Mouse (Mus musculus): ENCODE measurements around the gene Jph4. TPM values are rescaled to one million over a fixed set of nuclear protein-coding genes. Genes with fewer than 3 reads are reported as not detected.

Gene Jph4
- total and polyA plus RNA-seq, 3 experiments: not detected

- in situ Hi-C loops (cut with MboI; ENCODE audit: low pct_ligation_motif_present, low pct_unique_long_range_greater_than_20kb, low sequenced_read_pairs): loop anchor here (10.0 kb wide), 1 partner anchor 105 kb away; no protein-coding TSS in a partner anchor
- peaks cover 2% of the 10 kb centered on the region for H3K9me3 ChIP-seq (replicated peaks; ENCODE audit: low read length)
- H3K27me3 ChIP-seq (replicated peaks): peaks cover 15% of the 10 kb centered on the region
- H3K9ac ChIP-seq (ENCODE audit: insufficient read depth, low read depth): no peak overlapping the region
- TF ChIP-seq ETS1 (conservative IDR thresholded peaks at IDR 0.05; ENCODE audit: low read depth, low read length) (no peak), NRF1 (IDR thresholded peaks at IDR 0.05; ENCODE audit: low read depth, low read length) (no peak), ELF1 (IDR thresholded peaks at IDR 0.05; ENCODE audit: low read depth, low read length) (no peak), ZNF384 (IDR thresholded peaks at IDR 0.05; ENCODE audit: low read depth, low read length) (no peak), PAX5 (IDR thresholded peaks at IDR 0.05; ENCODE audit: low read length) (no peak), BHLHE40 (IDR thresholded peaks at IDR 0.05; ENCODE audit: low read depth, low read length) (no peak), MAX (IDR thresholded peaks at IDR 0.05; ENCODE audit: low read length) (no peak), RCOR1 (conservative IDR thresholded peaks at IDR 0.05; ENCODE audit: low read depth, low read length) (no peak), ZC3H11A (IDR thresholded peaks at IDR 0.05; ENCODE audit: low read depth, low read length) (no peak), POLR2AphosphoS2 (IDR thresholded peaks at IDR 0.05; ENCODE audit: low read depth, low read length) (no peak), GABPA (IDR thresholded peaks at IDR 0.05; ENCODE audit: insufficient replicate concordance, low read depth, low read length) (no peak), MYC (IDR thresholded peaks at IDR 0.05; ENCODE audit: low read depth, low read length) (no peak), MEF2A (IDR thresholded peaks at IDR 0.05; ENCODE audit: borderline replicate concordance, low read depth, low read length) (no peak)
- no peak for DNase-seq (ENCODE audit: extremely low read depth)
- H3K4me3 ChIP-seq (replicated peaks in 1 of 3; ENCODE audit: low read depth in 2 of 3, low read length in 2 of 3, poor library complexity in 1 of 3): no peak overlapping the region
- H3K36me3 ChIP-seq (replicated peaks in 1 of 2; ENCODE audit: control insufficient read depth in 1 of 2, insufficient read depth in 1 of 2, low read length in 1 of 2): peaks cover 0 to under 1% of the 10 kb centered on the region in 2 experiments
- peaks cover 6 to 27% of the 10 kb centered on the region in 2 experiments for H3K4me1 ChIP-seq (ENCODE audit: control insufficient read depth in 1 of 2, insufficient read depth in 2 of 2)
- H3K27ac ChIP-seq (ENCODE audit: insufficient read depth, low read depth): no peak overlapping the region
- dilution Hi-C loops (cut with MboI; ENCODE audit: extremely low pct_ligation_motif_present, extremely low pct_unique_long_range_greater_than_20kb, low sequenced_read_pairs): no loop called here
- H3K4me2 ChIP-seq (ENCODE audit: insufficient read depth, low read depth, poor library complexity, severe bottlenecking): no peak overlapping the region
- H3K79me2 ChIP-seq (replicated peaks; ENCODE audit: control insufficient read depth, extremely low read depth, insufficient read depth, poor library complexity, severe bottlenecking): no peaks in the 10 kb centered on the region
These were observed 6.7 kb downstream of the Jph4 start for GRCm38 (mm10) chr14:55110076-55110475.

- TF ChIP-seq POLR2A (IDR thresholded peaks at IDR 0.05; ENCODE audit: low read depth, low read length): no peak
- no peak for TF ChIP-seq RCOR1 (conservative IDR thresholded peaks at IDR 0.05; ENCODE audit: low read depth, low read length)
- no peak for TF ChIP-seq JUN (IDR thresholded peaks at IDR 0.05; ENCODE audit: insufficient read depth, low read depth, low read length)
- in situ Hi-C loops (cut with MboI; ENCODE audit: low pct_ligation_motif_present, low pct_unique_long_range_greater_than_20kb, low sequenced_read_pairs) (no loop called here), dilution Hi-C loops (cut with MboI; ENCODE audit: extremely low pct_ligation_motif_present, extremely low pct_unique_long_range_greater_than_20kb, low sequenced_read_pairs) (no loop called here)
- H3K27ac ChIP-seq (ENCODE audit: insufficient read depth, low read depth): no peak overlapping the region
- H3K79me2 ChIP-seq (replicated peaks; ENCODE audit: control insufficient read depth, extremely low read depth, insufficient read depth, poor library complexity, severe bottlenecking): no peaks in the 10 kb centered on the region
- no peak overlapping the region for H3K4me2 ChIP-seq (ENCODE audit: insufficient read depth, low read depth, poor library complexity, severe bottlenecking)
- H3K9me3 ChIP-seq (replicated peaks; ENCODE audit: low read length): no peaks in the 10 kb centered on the region
- DNase-seq (ENCODE audit: extremely low read depth): no peak
- peaks cover 4 to 9% of the 10 kb centered on the region in 2 experiments for H3K36me3 ChIP-seq (replicated peaks in 1 of 2; ENCODE audit: control insufficient read depth in 1 of 2, insufficient read depth in 1 of 2, low read length in 1 of 2)
- H3K4me1 ChIP-seq (ENCODE audit: control insufficient read depth in 1 of 2, insufficient read depth in 2 of 2): peaks cover 6 to 31% of the 10 kb centered on the region in 2 experiments
- H3K9ac ChIP-seq (ENCODE audit: insufficient read depth, low read depth): no peak overlapping the region
- H3K27me3 ChIP-seq (replicated peaks): peaks cover 15% of the 10 kb centered on the region
- H3K4me3 ChIP-seq (replicated peaks in 1 of 3; ENCODE audit: low read depth in 2 of 3, low read length in 2 of 3, poor library complexity in 1 of 3): no peak overlapping the region
These were observed 7.5 kb downstream of the Jph4 start for GRCm38 (mm10) chr14:55109048-55109873.
